Mouse (Mus musculus) spleen, adult 2 months (tissue): Measurements from ENCODE around the gene Rab25. TPM values are rescaled to one million over a fixed set of nuclear protein-coding genes. Genes with fewer than 3 reads are reported as not detected.

Experiments used
- DNase-seq, 2 experiments: peaks; one replicate each; pipeline versions ENCODE4 v3.0.0 to v3.0.0-alpha.2; 2012 to 2021; ENCODE audit warnings: low spot score in 2 of 2, low read depth in 1 of 2
- H3K27ac ChIP-seq: fragments of 200-500 bp; 2 replicates; pipeline ENCODE4 v1.5.1; 2012; ENCODE audit warnings: low read length, inconsistent platforms; ENCODE audit not compliant: insufficient read depth
- H3K27me3 ChIP-seq: fragments of 200-500 bp; 2 replicates; pipeline ENCODE4 v1.6.1; 2012; ENCODE audit warnings: mild to moderate bottlenecking, moderate library complexity, low read length, inconsistent platforms; ENCODE audit not compliant: control insufficient read depth, insufficient read depth
- H3K36me3 ChIP-seq: fragments of 200-500 bp; 2 replicates; pipeline ENCODE4 v1.6.1; 2012; ENCODE audit warnings: mild to moderate bottlenecking, low read length, inconsistent platforms; ENCODE audit not compliant: control insufficient read depth, insufficient read depth
- H3K4me1 ChIP-seq: fragments of 200-500 bp; 2 replicates; pipeline ENCODE4 v1.6.1; 2011; ENCODE audit warnings: inconsistent platforms; ENCODE audit not compliant: control insufficient read depth, insufficient read depth, insufficient read length
- H3K4me3 ChIP-seq: fragments of 200-500 bp; 2 replicates; pipeline ENCODE4 v1.5.1; 2011; ENCODE audit warnings: mild to moderate bottlenecking, inconsistent platforms; ENCODE audit not compliant: insufficient read depth, insufficient read length; ENCODE audit errors: extremely low read depth
- CTCF ChIP-seq: fragments of 200-500 bp; IDR thresholded peaks from 2 replicates; pipeline ENCODE4 v1.5.1; 2011; ENCODE audit warnings: mild to moderate bottlenecking, inconsistent platforms; ENCODE audit not compliant: insufficient read depth, insufficient read length, insufficient replicate concordance; ENCODE audit errors: extremely low read depth
- POLR2A ChIP-seq: fragments of 200-500 bp; IDR thresholded peaks from 2 replicates; pipeline ENCODE4 v1.6.1; 2011; ENCODE audit warnings: low read depth, low read length, inconsistent platforms
- WGBS: fragments of 180-500 bp; shearing (Covaris S2); methylation state at CpG from one replicate; pipeline ENCODE4 v1.1.7; 2018; 5-methylcytosine and 5-hydroxymethylcytosine counted together
- polyA plus RNA-seq: library from polyadenylated mRNA; depleted of rRNA; stranded (reverse); fragments of >200 nt; gene quantifications from 2 replicates; pipeline ENCODE4 v1.2.3, GENCODE M21; 2012

Gene Rab25
- polyA plus RNA-seq, 1 experiment = 1.3 TPM

GRCm38 (mm10) chr3:88552082-88552645 lies 4.1 kb upstream of the Rab25 start:
- Histone ChIP-seq H3K27me3 (no peaks in the 10 kb centered on the region), H3K4me1 (0 out of 2 replicates have a peak, but pooled peaks cover 4% of the 10 kb centered on the region), H3K36me3 (peaks cover 5% of the 10 kb centered on the region; the same call in 1 of the 2 replicates), H3K4me3 (peak overlapping the region; percentile 89), H3K27ac (peak overlapping the region; percentile 76)
- DNase-seq = no peak
- no peak for TF ChIP-seq CTCF
- TF ChIP-seq POLR2A = no peak
- 5% methylated on average over 16 of the region's 16 CpGs for WGBS

GRCm38 (mm10) chr3:88551586-88551985 lies 3.5 kb upstream of the Rab25 start:
- Histone ChIP-seq H3K27ac (no peak overlapping the region), H3K27me3 (no peaks in the 10 kb centered on the region), H3K4me1 (0 out of 2 replicates have a peak, but pooled peaks cover 4% of the 10 kb centered on the region), H3K36me3 (peaks cover 3% of the 10 kb centered on the region; the same call in 1 of the 2 replicates), H3K4me3 (no peak overlapping the region)
- no peak for DNase-seq
- TF ChIP-seq POLR2A (no peak), CTCF (no peak)
- WGBS = 80% methylated on average over 4 of the region's 4 CpGs

GRCm38 (mm10) chr3:88546674-88547418 lies 1.3 kb downstream of the Rab25 start:
- Histone ChIP-seq H3K36me3 (peaks cover 2% of the 10 kb centered on the region; the same call in 1 of the 2 replicates), H3K27me3 (no peaks in the 10 kb centered on the region), H3K4me3 (no peak overlapping the region), H3K4me1 (peaks cover 21% of the 10 kb centered on the region), H3K27ac (no peak overlapping the region)
- no peak for DNase-seq
- WGBS = 83% methylated on average over 6 of the region's 6 CpGs
- TF ChIP-seq CTCF (no peak), POLR2A (no peak)

GRCm38 (mm10) chr3:88544955-88545591 lies 3.0 kb downstream of the Rab25 start:
- Histone ChIP-seq H3K27me3 (no peaks in the 10 kb centered on the region), H3K27ac (0 out of 2 replicates have a peak overlapping the region, but pooled peaks have one; percentile 15), H3K36me3 (peaks cover 2% of the 10 kb centered on the region; the same call in 1 of the 2 replicates), H3K4me1 (peaks cover 17% of the 10 kb centered on the region), H3K4me3 (no peak overlapping the region)
- WGBS = 47% methylated on average over 20 of the region's 20 CpGs
- peak; percentile 32 to 44 for DNase-seq
- TF ChIP-seq CTCF (no peak), POLR2A (no peak)

GRCm38 (mm10) chr3:88544514-88544913 lies 3.6 kb downstream of the Rab25 start:
- Histone ChIP-seq H3K4me1 (peaks cover 17% of the 10 kb centered on the region), H3K36me3 (peaks cover 2% of the 10 kb centered on the region; the same call in 1 of the 2 replicates), H3K27me3 (no peaks in the 10 kb centered on the region), H3K4me3 (no peak overlapping the region), H3K27ac (no peak overlapping the region)
- DNase-seq = no peak
- TF ChIP-seq CTCF = no peak
- TF ChIP-seq POLR2A = no peak
- 71% methylated on average over 5 of the region's 5 CpGs for WGBS

- WGBS = 54% methylated on average over 5 of the region's 5 CpGs
- no peak overlapping the region for H3K4me3 ChIP-seq
Measured at GRCm38 (mm10) chr3:88543651-88544410, 4.3 kb downstream of the Rab25 start.

More at GRCm38 (mm10) chr3:88543651-88544410, 4.3 kb downstream of the Rab25 start:
- Histone ChIP-seq H3K36me3 (no peaks in the 10 kb centered on the region), H3K27ac (no peak overlapping the region), H3K27me3 (no peaks in the 10 kb centered on the region), H3K4me1 (peaks cover 17% of the 10 kb centered on the region)
- DNase-seq = no peak
- no peak for TF ChIP-seq CTCF
- no peak for TF ChIP-seq POLR2A
